Mouse (Mus musculus) hindbrain, embryonic 11.5 days (tissue): ENCODE data around the gene Pdrg1. TPM values are rescaled to one million over a fixed set of nuclear protein-coding genes. Genes with fewer than 3 reads are reported as not detected.

Experiments used
- ATAC-seq: fragments of 200-750 bp; cut with Nextera tagmentation; 2 replicates; pipeline ENCODE4 v1.8.0; 2017; ENCODE audit warnings: mild to moderate bottlenecking, moderate TSS enrichment, moderate library complexity; ENCODE audit not compliant: low FRiP score
- DNase-seq: peaks from one replicate; pipeline ENCODE4 v3.0.0-alpha.2; 2015; ENCODE audit warnings: low spot score
- H3K27ac ChIP-seq: fragments of 300-500 bp; sonication (generic); 2 replicates; pipeline ENCODE4 v1.5.1; 2014; ENCODE audit warnings: mild to moderate bottlenecking, low read depth, low read length
- H3K27me3 ChIP-seq: fragments of 300-500 bp; sonication (generic); 2 replicates; pipeline ENCODE4 v1.6.1; 2014; ENCODE audit warnings: mild to moderate bottlenecking, low read length, moderate library complexity, mixed read lengths; ENCODE audit not compliant: control insufficient read depth, insufficient read depth
- H3K36me3 ChIP-seq: fragments of 300-500 bp; sonication (generic); 2 replicates; pipeline ENCODE4 v1.6.1; 2014; ENCODE audit warnings: mild to moderate bottlenecking, low read length, moderate library complexity, mixed read lengths; ENCODE audit not compliant: control insufficient read depth, insufficient read depth
- H3K4me1 ChIP-seq: fragments of 300-500 bp; sonication (generic); replicated peaks from 2 replicates; pipeline ENCODE4 v1.6.1; 2014; ENCODE audit warnings: low read length, mixed read lengths; ENCODE audit not compliant: control insufficient read depth, insufficient read depth
- H3K4me2 ChIP-seq: fragments of 300-500 bp; sonication (generic); replicated peaks from 2 replicates; pipeline ENCODE4 v1.6.1; 2014; ENCODE audit warnings: mild to moderate bottlenecking, low read depth, low read length
- H3K4me3 ChIP-seq: fragments of 300-500 bp; sonication (generic); 2 replicates; pipeline ENCODE4 v1.5.1; 2014; ENCODE audit warnings: low read depth, low read length
- H3K9ac ChIP-seq: fragments of 300-500 bp; sonication (generic); 2 replicates; pipeline ENCODE4 v1.6.1; 2014; ENCODE audit warnings: low read depth, low read length
- H3K9me3 ChIP-seq: fragments of 300-500 bp; sonication (generic); 2 replicates; pipeline ENCODE4 v1.6.1; 2016; ENCODE audit warnings: low read length; ENCODE audit not compliant: control insufficient read depth
- WGBS: fragments of 180-500 bp; shearing (Covaris S2); extraction: QIAGEN DNeasy Blood & Tissue Kit; methylation state at CpG from one replicate; pipeline ENCODE4 v1.1.7; 2014; 5-methylcytosine and 5-hydroxymethylcytosine counted together
- polyA plus RNA-seq: library from polyadenylated mRNA; unstranded; fragments of >200 nt; fragmentation: Nextera tagmentation; extraction: Ambion mirVana; gene quantifications from 2 replicates; pipeline ENCODE4 v1.2.1, GENCODE M21; 2014

Gene Pdrg1
- polyA plus RNA-seq, 1 experiment from 2014 or later: 71.1 TPM

GRCm38 (mm10) chr2:153002492-153003248 lies 12.6 kb downstream of the Pdrg1 start:
- no peaks in the 10 kb centered on the region for H3K36me3 ChIP-seq
- no peak overlapping the region for H3K9ac ChIP-seq
- H3K9me3 ChIP-seq: no peaks in the 10 kb centered on the region
- DNase-seq: no peak
- H3K4me2 ChIP-seq: no peak overlapping the region
- no peak overlapping the region for H3K4me3 ChIP-seq
- H3K27ac ChIP-seq: no peak overlapping the region
- ATAC-seq: no peak
- 87% methylated on average over 15 of the region's 15 CpGs for WGBS
- no peaks in the 10 kb centered on the region for H3K27me3 ChIP-seq
- H3K4me1 ChIP-seq: no peaks in the 10 kb centered on the region

- Histone ChIP-seq H3K27ac (no peak overlapping the region), H3K36me3 (no peaks in the 10 kb centered on the region), H3K4me1 (no peaks in the 10 kb centered on the region), H3K27me3 (no peaks in the 10 kb centered on the region), H3K9ac (no peak overlapping the region), H3K4me3 (no peak overlapping the region), H3K4me2 (no peak overlapping the region), H3K9me3 (no peaks in the 10 kb centered on the region)
- WGBS: 71% methylated on average over 4 of the region's 4 CpGs
- ATAC-seq: no peak
- no peak for DNase-seq
Observed at GRCm38 (mm10) chr2:152997046-152997445, 18.2 kb downstream of the Pdrg1 start.

- no peak overlapping the region for H3K4me2 ChIP-seq
- H3K27ac ChIP-seq: no peak overlapping the region
- no peaks in the 10 kb centered on the region for H3K9me3 ChIP-seq
- H3K4me1 ChIP-seq: no peaks in the 10 kb centered on the region
- H3K4me3 ChIP-seq: no peak overlapping the region
- no peak for DNase-seq
- no peaks in the 10 kb centered on the region for H3K36me3 ChIP-seq
- no peaks in the 10 kb centered on the region for H3K27me3 ChIP-seq
- no peak for ATAC-seq
- no peak overlapping the region for H3K9ac ChIP-seq
- 88% methylated on average over 9 of the region's 9 CpGs for WGBS
Observed at GRCm38 (mm10) chr2:152991529-152991928, 23.7 kb downstream of the Pdrg1 start.

DNA sequence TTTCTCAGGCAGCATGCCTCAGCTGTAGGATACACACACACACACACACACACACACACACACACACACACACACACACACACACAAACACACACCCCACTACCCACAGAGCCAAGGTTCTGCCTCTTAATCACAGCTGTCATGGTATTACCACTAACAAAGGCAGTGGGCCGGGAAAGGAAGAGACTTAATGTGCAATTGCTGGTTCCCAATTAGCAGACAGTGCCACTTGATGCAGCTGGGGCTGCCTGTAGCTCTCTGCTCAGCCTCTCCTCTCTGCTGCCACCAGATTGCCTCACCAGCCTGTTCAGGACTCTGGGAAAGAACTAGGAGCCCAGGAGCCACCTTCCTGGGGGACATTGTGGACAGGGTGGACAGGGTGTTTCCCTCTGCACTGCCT lies 29.6 kb downstream of the Pdrg1 start:
- H3K4me3 ChIP-seq: no peak overlapping the region
- no peaks in the 10 kb centered on the region for H3K4me1 ChIP-seq
- no peak overlapping the region for H3K9ac ChIP-seq
- H3K9me3 ChIP-seq: no peaks in the 10 kb centered on the region
- no peak overlapping the region for H3K27ac ChIP-seq
- DNase-seq (peak; percentile 13), ATAC-seq (no peak)
- no peaks in the 10 kb centered on the region for H3K27me3 ChIP-seq
- no peak overlapping the region for H3K4me2 ChIP-seq
- no peaks in the 10 kb centered on the region for H3K36me3 ChIP-seq
- 8% methylated on average over 1 of the region's 1 CpGs for WGBS

DNA sequence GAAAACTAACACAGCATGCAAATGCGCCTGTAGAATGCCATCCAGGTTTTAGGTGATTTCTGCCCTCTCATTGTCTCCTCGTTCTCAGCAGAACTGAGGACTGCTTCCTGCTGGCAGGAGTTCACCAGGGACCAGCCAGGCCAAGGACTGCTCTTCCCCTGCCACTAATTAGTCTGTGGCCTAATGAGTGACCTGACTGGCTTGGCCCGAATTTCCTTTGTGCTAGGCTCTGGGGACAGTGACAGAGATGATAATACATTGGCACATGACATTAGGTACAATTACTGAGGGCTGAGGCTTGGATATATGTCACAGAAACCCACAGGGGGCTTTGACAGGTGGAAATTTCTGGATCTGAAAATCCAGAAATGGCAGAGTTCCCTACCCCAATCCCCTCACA lies 38.2 kb downstream of the Pdrg1 start:
- Histone ChIP-seq H3K27me3 (no peaks in the 10 kb centered on the region), H3K36me3 (no peaks in the 10 kb centered on the region), H3K4me1 (no peaks in the 10 kb centered on the region), H3K4me3 (no peak overlapping the region), H3K27ac (no peak overlapping the region), H3K4me2 (no peak overlapping the region), H3K9ac (no peak overlapping the region), H3K9me3 (no peaks in the 10 kb centered on the region)
- no peak for DNase-seq
- 74% methylated on average over 3 of the region's 3 CpGs for WGBS
- ATAC-seq: no peak

DNA sequence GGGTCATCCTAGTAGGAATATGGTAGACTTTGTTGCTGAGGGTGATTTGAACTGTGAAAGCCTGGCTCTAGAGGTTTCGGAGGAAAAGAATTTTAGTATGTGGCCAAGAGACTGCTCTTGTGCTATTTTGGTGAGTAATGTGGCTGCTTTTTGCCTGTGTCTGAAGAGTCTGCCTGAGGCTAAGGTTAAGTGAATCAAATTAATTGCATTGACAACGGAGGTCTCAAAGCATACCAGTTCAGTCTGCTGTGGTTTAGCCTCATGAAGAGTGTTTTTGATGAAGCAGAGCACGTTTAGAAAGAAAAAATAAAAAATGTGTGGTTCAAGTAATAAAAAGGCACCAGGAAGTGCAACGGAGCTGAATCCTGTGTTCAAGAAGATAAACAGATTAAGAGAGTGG lies 49.7 kb downstream of the Pdrg1 start:
- H3K4me1 ChIP-seq: no peaks in the 10 kb centered on the region
- no peak overlapping the region for H3K27ac ChIP-seq
- DNase-seq (no peak), ATAC-seq (no peak)
- H3K9ac ChIP-seq: no peak overlapping the region
- 83% methylated on average over 4 of the region's 4 CpGs for WGBS
- no peak overlapping the region for H3K4me3 ChIP-seq
- no peaks in the 10 kb centered on the region for H3K36me3 ChIP-seq
- H3K9me3 ChIP-seq: no peaks in the 10 kb centered on the region
- H3K27me3 ChIP-seq: no peaks in the 10 kb centered on the region
- no peak overlapping the region for H3K4me2 ChIP-seq

GRCm38 (mm10) chr2:152962091-152962793 lies 53.0 kb downstream of the Pdrg1 start, which contains the start of gene Ttll9:
Ttll9 (plus strand) TSS chr2:152962485.
- WGBS: 2% methylated on average over 34 of the region's 34 CpGs
- no peaks in the 10 kb centered on the region for H3K9me3 ChIP-seq

More at GRCm38 (mm10) chr2:152962091-152962793, 53.0 kb downstream of the Pdrg1 start, which contains the start of gene Ttll9:
- Histone ChIP-seq H3K36me3 (no peaks in the 10 kb centered on the region), H3K4me3 (peak within 1 kb of the TSS; percentile 41), H3K9ac (peak within 1 kb of the TSS; percentile 48; the same call in 1 of the 2 replicates), H3K27ac (no peak within 1 kb of the TSS), H3K4me1 (no peaks in the 10 kb centered on the region), H3K4me2 (peak within 1 kb of the TSS; percentile 62), H3K27me3 (no peaks in the 10 kb centered on the region)
- DNase-seq (peak; percentile 88), ATAC-seq (peak; percentile 95)
